Mouse (Mus musculus) embryo, embryonic 9.5 days (tissue): ENCODE data around the gene Ighmbp2.

Experiments used
- DNase-seq: peaks from one replicate; pipeline ENCODE4 v3.0.0-alpha.2; 2017; ENCODE audit errors: extremely low spot score

Ighmbp2 gene

DNA sequence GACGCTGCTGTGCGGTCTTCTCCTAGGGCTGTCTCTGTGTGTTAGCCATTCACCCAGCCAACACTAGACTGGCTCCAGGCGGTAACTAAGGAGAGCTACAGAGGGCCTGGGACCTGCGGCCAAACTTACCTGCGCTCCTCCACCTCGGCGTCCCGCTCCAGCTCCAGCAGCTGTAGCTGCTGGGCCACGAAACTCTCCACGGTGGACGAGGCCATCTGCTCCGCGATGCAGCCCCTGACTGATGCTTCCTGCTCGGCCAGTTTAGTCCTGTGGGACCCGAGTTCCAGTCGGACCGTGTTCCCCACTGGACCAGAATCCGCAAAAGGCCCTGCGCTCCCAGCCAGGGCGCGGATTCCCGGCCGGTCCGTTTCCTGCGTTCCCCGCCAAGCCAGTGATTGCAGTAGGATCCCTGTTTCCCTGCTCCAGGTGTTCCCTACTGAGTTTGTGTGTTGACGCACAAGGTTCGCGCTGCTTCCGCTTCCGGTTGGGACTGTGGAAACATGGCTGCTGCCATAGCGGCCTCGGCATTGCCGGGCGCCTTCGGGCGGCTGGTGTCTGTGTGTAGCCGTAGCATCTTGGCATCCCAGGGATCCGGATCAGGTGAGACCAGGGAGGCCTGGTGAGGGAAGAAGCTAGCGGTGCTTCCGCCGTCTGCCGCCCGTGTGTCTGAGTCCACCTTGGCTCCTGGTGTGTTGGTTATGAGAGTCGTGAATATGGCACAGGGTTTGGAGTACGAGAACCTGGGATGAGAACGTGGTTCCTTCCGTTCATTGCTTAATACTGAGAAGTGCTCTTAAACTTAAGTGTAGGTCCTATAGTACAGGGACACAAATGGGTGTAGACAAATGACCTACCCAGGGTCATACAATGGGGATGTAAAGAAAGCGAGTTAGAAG, at the start of gene Ighmbp2, which contains the start of gene Mrpl21:
Ighmbp2 (minus strand) TSS at position 446 of the 896 bp plus-strand sequence.
Mrpl21 (plus strand) TSS at position 330 of the 896 bp plus-strand sequence.
- peak; percentile 93 for DNase-seq

- no peak for DNase-seq
These were observed 43.7 kb upstream of the Ighmbp2 start for GRCm38 (mm10) chr19:3326479-3327047.

- DNase-seq, result no peak
These were observed 43.1 kb upstream of the Ighmbp2 start for GRCm38 (mm10) chr19:3325771-3326478.

DNA sequence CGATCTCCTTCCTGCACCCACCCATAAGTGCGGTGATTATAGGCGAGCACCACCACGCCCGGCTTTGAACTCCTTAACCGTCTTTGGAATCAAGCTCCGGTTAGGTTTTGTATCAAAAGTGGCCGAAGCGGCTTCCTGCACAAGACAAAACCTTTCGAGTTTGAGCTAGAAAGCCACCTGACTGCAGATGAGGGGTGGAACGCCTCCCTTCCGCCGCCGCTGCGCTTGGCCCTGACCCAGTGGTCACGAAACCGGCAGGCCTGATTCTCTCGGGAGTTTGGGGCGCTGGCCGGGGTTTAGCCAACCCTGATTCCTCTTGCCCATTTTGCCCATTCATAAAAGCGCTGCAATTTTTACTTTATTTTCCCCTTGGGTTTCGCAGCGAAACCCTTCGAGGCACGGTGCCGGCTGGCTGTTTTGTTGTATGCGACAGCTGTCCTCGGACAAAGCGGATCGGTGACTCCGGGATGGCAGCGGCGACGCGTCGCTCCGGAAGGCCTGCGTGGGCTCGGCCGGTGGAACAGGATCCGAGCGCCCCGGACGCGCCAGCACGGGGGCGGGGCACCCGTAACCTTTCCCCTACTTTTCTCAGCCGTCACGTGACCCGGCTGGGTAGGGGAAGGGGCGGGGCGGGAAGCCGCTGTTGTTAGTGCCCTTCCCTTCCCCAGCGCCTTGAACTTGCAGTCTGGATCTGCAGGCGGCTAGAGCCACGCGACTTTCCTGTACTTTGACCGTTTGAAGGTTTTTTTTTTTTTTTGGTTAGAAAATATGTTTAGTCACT, 42.3 kb upstream of the Ighmbp2 start:
- DNase-seq, result peak; percentile 80

DNA sequence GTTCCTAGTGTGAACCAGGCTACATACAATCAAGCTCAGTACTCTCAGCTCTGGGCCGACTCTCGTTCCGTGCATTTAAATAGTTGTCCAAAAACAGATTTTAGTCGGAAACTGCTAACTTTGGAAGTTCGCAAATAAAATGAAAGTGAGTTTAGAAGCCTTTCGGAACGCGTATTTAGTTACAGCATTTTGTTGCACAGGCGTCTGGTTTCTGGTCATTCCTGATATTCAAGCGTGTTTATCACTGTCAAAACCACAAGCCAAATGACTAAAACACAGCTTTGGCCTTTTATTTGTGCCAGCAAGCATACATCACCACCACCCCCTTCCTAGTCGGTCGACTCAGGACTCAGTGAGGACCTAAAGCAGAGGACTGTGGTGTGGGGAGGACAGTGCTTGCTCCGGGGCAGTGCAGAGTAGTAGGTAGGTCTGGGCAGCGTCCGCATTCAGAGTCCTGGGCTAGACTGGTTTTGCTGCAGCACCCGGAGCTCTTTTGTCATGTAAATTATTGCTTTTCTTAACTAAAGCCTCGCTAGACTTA, 41.5 kb upstream of the Ighmbp2 start:
- DNase-seq, result peak; percentile 28

- peak; percentile 43 for DNase-seq
These were observed 41.0 kb upstream of the Ighmbp2 start for GRCm38 (mm10) chr19:3323753-3324270.

- DNase-seq, result peak; percentile 76
These were observed 40.4 kb upstream of the Ighmbp2 start for GRCm38 (mm10) chr19:3323201-3323621.

DNA sequence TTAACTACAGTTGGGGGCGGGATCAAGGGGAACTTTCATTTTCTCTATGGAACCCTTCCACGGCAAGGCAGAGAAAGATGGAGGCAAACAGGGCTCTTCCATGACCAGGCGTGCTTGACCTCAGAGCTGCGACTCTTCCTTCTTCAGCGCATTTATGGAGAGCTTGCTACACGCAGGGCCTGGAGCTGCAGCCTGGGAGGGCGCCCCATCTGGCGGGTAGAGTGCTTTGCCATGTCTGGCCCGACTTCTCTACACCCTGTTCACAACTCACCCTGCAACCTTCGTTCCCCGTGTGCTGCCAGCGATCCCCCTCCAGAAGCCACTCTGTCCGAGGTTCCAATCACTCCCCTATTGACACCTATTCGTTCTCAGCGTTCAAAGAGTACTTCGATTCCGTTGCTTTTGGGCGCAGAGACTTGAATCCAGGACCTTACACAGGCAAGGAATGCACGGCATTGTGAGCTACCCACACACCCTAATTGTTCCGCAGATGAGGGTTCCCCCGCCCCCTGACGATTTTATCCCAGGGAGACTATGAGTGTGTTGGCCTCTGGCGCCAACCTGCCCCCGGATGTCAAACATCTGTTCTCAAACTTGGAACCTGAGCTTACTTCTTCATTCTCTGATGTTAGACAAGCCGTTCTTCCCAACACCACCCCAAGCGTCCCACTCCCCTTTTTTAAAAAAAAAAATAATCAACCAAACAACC, 39.6 kb upstream of the Ighmbp2 start, which contains the start of gene Cpt1a:
Cpt1a (plus strand) TSS at position 74 of the 709 bp plus-strand sequence.
- DNase-seq, result peak; percentile 34

DNA sequence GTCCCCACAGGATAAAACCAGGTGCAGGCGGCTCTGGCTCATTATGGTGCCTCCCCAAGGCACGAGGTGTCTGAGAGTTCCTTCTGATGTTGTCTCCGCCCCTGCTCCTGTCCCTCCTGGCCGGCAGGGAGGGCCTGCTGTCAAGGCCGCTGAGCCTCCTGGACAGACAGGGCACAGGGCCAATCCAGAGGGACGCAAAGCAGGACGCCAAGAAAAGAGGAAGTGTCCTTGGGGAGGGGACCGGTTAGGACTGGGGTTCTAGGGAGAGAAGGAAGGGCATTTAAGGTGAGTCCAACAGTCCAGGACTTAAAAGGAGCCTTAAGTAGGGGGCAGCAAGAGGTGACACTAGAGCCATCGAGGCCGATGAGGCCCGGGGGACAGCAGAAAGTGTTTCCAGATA, 38.8 kb upstream of the Ighmbp2 start:
- peak; percentile 27 for DNase-seq

DNA sequence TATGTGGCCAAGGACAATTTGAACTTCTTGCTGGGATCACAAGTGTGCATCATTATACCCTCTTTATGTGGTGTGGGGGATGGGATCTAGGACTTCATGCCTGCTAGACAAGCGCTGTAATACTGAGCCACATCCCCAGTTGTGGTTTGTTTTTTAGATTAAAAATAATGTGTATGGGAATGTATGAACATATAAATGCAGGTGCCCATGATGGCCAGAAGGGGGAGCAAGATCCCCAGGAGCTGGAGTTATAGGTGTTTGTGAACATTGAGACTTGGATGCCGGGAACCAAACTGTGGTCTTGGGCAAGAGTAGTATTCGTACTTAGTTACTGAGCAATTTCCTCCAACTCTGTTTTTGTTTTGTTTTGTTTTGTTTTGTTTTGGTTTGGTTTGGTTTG, 38.0 kb upstream of the Ighmbp2 start:
- DNase-seq, result no peak

GRCm38 (mm10) chr19:3320086-3320485, 37.3 kb upstream of the Ighmbp2 start:
- no peak for DNase-seq

- DNase-seq, result no peak
These were observed 36.5 kb upstream of the Ighmbp2 start for GRCm38 (mm10) chr19:3319341-3319740.

GRCm38 (mm10) chr19:3307175-3307949, 24.5 kb upstream of the Ighmbp2 start:
- no peak for DNase-seq

DNA sequence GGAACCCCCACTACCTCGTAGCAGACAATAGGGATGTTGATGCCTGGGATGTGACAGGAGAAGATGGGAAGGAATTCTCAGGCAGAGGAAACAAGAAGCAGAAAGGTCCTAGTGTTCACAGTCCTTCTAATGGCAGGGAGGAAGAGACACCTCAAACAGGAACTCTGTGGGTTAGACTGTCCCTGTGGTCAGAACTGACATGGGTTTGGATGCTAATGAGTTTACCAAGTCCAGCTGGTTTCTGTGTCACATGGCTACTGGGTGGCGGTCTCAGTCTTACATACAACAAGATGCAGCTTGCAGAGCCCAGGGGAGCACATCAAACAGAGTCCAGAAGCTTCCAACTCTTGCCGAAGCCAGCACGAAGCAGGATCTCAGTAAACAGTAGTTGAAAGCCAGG, 21.2 kb upstream of the Ighmbp2 start:
- no peak for DNase-seq

DNA sequence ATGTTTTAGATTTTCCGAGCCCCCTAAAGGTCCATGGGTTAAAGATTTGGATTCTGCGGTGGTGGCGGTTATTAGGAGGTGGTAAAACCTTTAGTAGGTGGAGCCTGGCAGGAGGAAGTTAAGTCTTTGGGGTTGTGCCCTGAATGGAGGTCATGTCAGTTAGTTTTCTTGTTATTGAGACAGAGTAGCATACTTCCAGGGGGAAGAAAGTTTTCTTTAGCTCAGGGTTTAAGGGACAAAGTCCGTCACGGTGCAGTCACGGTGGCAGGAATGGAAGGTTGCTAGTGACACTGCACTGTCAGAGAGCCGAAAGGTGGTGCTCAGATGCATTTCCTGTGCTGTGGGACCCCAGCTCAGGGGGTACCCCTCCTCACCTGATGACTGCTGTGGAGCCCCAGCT, 15.0 kb upstream of the Ighmbp2 start:
- no peak for DNase-seq

DNA sequence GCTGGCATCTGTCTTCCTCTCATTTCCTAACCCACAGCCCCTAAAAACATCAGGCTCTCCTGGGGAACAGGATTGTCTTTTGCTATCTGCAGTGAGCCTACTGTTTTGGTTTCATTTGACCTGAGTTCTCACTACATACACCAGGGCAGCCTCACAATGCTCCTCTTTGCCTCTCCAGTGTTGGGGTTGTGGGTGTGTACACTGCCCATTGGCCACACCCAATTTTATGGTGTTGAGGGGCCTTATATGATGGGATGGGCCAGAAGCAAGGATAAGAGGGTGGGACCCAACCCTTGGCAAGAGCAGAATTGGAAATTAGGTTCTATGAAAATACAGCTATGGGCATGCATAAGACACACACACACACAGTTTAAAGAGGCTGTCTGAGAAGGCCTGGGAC, 14.2 kb upstream of the Ighmbp2 start:
- DNase-seq, result no peak

GRCm38 (mm10) chr19:3295245-3295644, 12.4 kb upstream of the Ighmbp2 start:
- no peak for DNase-seq

DNA sequence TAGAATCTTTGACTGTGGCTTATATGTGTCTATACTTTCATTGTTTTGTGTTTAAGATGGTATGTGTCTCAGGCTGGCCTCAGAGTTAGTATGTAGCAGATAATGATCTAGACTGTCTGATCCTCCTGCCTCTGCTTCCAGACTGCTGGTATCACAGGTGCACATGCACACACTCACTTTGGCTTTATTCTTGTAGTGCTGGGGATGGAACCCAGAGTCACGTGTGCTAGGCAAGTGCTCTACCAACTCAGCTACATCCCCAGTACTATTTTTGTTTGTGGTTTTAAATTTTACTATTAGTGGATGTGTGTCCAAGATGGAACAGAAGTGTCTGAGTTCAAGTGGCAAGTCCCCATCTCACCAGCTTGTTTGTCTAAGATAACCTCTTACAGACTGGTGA, 10.2 kb upstream of the Ighmbp2 start:
- DNase-seq, result no peak

DNA sequence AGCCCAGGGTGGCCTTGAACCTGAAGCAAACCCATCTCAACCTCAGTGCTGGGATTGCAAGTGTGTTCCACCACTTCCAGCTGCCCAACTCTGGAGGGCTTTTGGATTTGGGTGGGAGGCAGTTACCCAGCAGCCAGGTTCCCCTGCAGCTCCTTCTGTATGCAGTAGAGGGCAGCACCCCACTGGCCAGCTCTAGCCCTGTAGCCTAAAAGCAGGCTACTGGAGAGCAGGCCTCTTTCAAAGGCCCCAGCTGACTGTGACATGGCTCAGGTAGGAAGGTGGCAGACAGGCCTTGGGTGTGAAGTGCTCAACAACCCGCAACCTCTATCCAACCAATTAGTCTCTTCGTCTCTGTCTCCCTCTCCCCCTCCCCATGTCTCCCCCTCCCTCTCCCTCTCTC, 9.2 kb upstream of the Ighmbp2 start:
- DNase-seq, result peak; percentile 34

GRCm38 (mm10) chr19:3289006-3289405, 6.2 kb upstream of the Ighmbp2 start:
- DNase-seq, result no peak
